Mouse (Mus musculus) stomach, embryonic 14.5 days (tissue): ENCODE data around the gene Nr2f1. TPM values are rescaled to one million over a fixed set of nuclear protein-coding genes. Genes with fewer than 3 reads are reported as not detected.

ENCODE experiments used
- polyA plus RNA-seq: library from polyadenylated mRNA; unstranded; fragments of >200 nt; fragmentation: Nextera tagmentation; extraction: Ambion mirVana; gene quantifications from 2 replicates; pipeline ENCODE4 v1.2.1, GENCODE M21; 2014

The Nr2f1 gene
- polyA plus RNA-seq, 1 experiment from 2014 or later = 31.4 TPM

Other genes with a start within 250 kb of the Nr2f1 start
- 0.58 and 1.4 TPM in 2 replicates for gene Pou5f2, start 174.9 kb downstream of the Nr2f1 start, polyA plus RNA-seq